Mouse (Mus musculus): ENCODE measurements around the gene Rnase13.

Rnase13 gene

GRCm38 (mm10) chr14:51913062-51913959 lies 9.3 kb downstream of the Rnase13 start:
- peak; percentile 44 to 46 for DNase-seq (ENCODE audit: low spot score in 2 of 2)

- no peak for DNase-seq (ENCODE audit: low spot score in 2 of 2)
Observed at GRCm38 (mm10) chr14:51912391-51913061, 10.0 kb downstream of the Rnase13 start.

GRCm38 (mm10) chr14:51911301-51911700 lies 11.3 kb downstream of the Rnase13 start:
- DNase-seq (ENCODE audit: low spot score in 2 of 2), result no peak

GRCm38 (mm10) chr14:51906102-51906501 lies 16.5 kb downstream of the Rnase13 start:
- no peak for DNase-seq (ENCODE audit: low spot score in 2 of 2)

GRCm38 (mm10) chr14:51904706-51905105 lies 17.9 kb downstream of the Rnase13 start:
- no peak for DNase-seq (ENCODE audit: low spot score in 2 of 2)

- no peak for DNase-seq (ENCODE audit: low spot score in 2 of 2)
Observed at GRCm38 (mm10) chr14:51903782-51904181, 18.8 kb downstream of the Rnase13 start.

GRCm38 (mm10) chr14:51902806-51903710 lies 19.5 kb downstream of the Rnase13 start:
- peak; percentile 38 to 68 for DNase-seq (ENCODE audit: low spot score in 2 of 2)

GRCm38 (mm10) chr14:51899351-51899750 lies 23.2 kb downstream of the Rnase13 start:
- DNase-seq (ENCODE audit: low spot score in 2 of 2), result no peak

GRCm38 (mm10) chr14:51896539-51897170 lies 25.9 kb downstream of the Rnase13 start:
- no peak for DNase-seq (ENCODE audit: low spot score in 2 of 2)

- no peak for DNase-seq (ENCODE audit: low spot score in 2 of 2)
Observed at GRCm38 (mm10) chr14:51896019-51896418, 26.6 kb downstream of the Rnase13 start.

GRCm38 (mm10) chr14:51895071-51895470 lies 27.5 kb downstream of the Rnase13 start:
- DNase-seq (ENCODE audit: low spot score in 2 of 2), result no peak

- no peak for DNase-seq (ENCODE audit: low spot score in 2 of 2)
Observed at GRCm38 (mm10) chr14:51893809-51894208, 28.8 kb downstream of the Rnase13 start.

- DNase-seq (ENCODE audit: low spot score in 2 of 2), result no peak
Observed at GRCm38 (mm10) chr14:51893094-51893794, 29.3 kb downstream of the Rnase13 start.

- DNase-seq (ENCODE audit: low spot score in 2 of 2), result no peak
Observed at GRCm38 (mm10) chr14:51892191-51892939, 30.2 kb downstream of the Rnase13 start, which contains the start of gene Slc39a2. Slc39a2 (plus strand) TSS chr14:51892889.

GRCm38 (mm10) chr14:51889833-51890232 lies 32.7 kb downstream of the Rnase13 start:
- no peak for DNase-seq (ENCODE audit: low spot score in 2 of 2)

GRCm38 (mm10) chr14:51886051-51886450 lies 36.5 kb downstream of the Rnase13 start:
- DNase-seq (ENCODE audit: low spot score in 2 of 2), result no peak

- DNase-seq (ENCODE audit: low spot score in 2 of 2), result peak; percentile 86 to 90
Observed at GRCm38 (mm10) chr14:51884598-51885331, 37.8 kb downstream of the Rnase13 start, which contains the start of gene Mettl17. Mettl17 (plus strand) TSS chr14:51884842.

- no peak for DNase-seq (ENCODE audit: low spot score in 2 of 2)
Observed at GRCm38 (mm10) chr14:51884031-51884544, 38.5 kb downstream of the Rnase13 start.

- DNase-seq (ENCODE audit: low spot score in 2 of 2), result peak; percentile 39 to 67
Observed at GRCm38 (mm10) chr14:51883527-51884030, 39.0 kb downstream of the Rnase13 start.

Data from spleen, postnatal 14 days (tissue).